Mouse (Mus musculus) kidney, adult 2 months (tissue): ENCODE measurements at regions not wholly inside any gene's neighbourhood (a gene's known extent, or its start where the extent isn't known, plus 50 kb on each side); places are given as distances from the start of the nearest gene placed in this dataset.

Experiments
- CTCF ChIP-seq: fragments of 200-500 bp; conservative IDR thresholded peaks from 2 replicates; pipeline ENCODE4 v1.5.1; 2011; ENCODE audit warnings: low read depth, mild to moderate bottlenecking, control low read depth, low read length, moderate library complexity, mixed read lengths; ENCODE audit not compliant: insufficient read depth, insufficient read length
- POLR2A ChIP-seq: fragments of 200-500 bp; IDR thresholded peaks from one replicate; pipeline ENCODE4 v1.6.1; 2011; ENCODE audit warnings: low read depth, low read length, control low read depth

- TF ChIP-seq POLR2A (no peak), CTCF (no peak)
Measured at GRCm38 (mm10) chr7:95959068-95959467, 212.0 kb upstream of the Tenm4 start.
